Mouse (Mus musculus): Measurements from ENCODE around the gene Gm614. TPM values are rescaled to one million over a fixed set of nuclear protein-coding genes. Genes with fewer than 3 reads are reported as not detected.

Gm614 gene
- polyA plus RNA-seq, 1 experiment from 2014 or later = not detected

DNA sequence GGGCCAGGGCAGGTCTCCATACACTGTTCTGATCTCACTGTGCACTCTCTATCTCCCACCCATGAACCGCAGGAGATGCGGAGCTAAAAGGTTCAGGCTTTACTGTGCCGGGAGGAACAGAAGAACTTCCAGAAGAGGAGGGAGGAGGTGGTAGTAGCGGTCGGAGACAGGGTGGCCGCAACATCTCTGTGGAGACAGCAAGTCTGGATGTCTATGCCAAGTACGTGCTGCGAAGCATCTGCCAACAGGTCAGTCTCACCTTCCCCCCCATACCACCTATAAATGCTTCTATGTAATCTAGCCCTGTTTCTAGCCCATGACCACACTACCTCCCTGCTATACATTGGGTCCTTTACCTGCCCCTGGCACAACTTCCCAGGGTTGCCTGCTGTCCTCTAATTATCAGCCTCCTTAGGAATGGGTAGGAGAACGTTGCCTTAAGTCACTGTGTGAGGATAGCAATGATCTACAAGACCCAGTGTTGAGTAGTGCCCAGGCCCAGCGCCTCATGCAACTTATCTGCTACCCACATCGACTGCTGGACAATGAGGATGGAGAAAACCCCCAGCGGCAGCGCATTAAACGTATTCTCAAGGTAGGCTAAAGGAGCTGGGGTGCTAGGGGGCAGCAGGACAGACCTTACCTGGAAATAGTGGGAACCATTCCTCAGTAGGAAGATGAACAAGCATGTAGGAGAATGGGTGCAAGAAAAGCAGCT is 22.3 kb upstream of the Gm614 start:
- H3K27ac ChIP-seq (replicated peaks) = no peak overlapping the region
- no peaks in the 10 kb centered on the region for H3K27me3 ChIP-seq
- H3K4me2 ChIP-seq (replicated peaks) = no peak overlapping the region
- H3K36me3 ChIP-seq = peaks cover 70% of the 10 kb centered on the region
- ATAC-seq (ENCODE audit: insufficient number of reproducible peaks, low FRiP score, low TSS enrichment, low read depth) = no peak
- 91% methylated on average over 14 of the region's 14 CpGs for WGBS
- no peaks in the 10 kb centered on the region for H3K4me1 ChIP-seq
- no peaks in the 10 kb centered on the region for H3K9me3 ChIP-seq (replicated peaks)
- H3K9ac ChIP-seq = no peak overlapping the region
- no peak overlapping the region for H3K4me3 ChIP-seq (replicated peaks)

DNA sequence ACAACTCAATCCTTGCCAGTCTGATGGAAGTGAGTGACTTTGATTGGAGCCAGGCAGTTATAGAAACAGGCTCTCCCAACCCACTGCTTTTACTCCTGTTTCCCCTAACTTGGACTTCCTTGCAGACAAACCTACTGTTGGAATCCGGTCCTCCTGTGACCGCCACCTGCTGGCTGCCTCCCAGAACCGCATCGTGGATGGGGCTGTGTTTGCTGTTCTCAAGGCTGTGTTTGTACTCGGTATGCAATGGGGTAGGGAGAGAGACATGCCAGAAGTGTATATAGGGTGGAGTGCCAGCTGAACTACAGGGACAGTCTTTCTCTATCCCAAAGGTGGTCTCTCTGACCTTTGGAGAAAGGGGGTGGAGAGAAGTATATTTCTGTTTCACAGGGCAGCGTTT is 21.7 kb upstream of the Gm614 start:
- peaks cover 69% of the 10 kb centered on the region for H3K36me3 ChIP-seq
- no peaks in the 10 kb centered on the region for H3K27me3 ChIP-seq
- WGBS = 31% methylated on average over 6 of the region's 6 CpGs

DNA sequence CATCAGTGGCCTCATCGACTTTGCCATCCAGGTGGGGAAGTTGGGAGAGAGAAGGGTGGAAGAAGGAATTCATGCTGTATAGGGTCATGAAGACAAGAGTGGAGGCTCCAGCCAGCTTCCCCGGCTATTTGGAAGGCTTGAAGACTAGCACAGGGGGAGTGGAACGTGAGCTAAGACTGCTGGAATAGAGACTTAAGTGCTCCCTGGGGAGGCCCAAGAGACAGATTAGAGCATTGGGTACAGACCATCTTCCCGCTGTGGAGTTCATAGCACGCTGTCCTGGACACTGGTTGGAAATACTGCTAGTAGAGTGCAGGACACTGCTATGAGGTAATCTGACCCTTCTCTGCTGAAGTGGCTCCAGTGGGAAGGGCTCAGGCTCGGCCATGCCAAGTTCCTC is 19.0 kb upstream of the Gm614 start:
- Histone ChIP-seq H3K36me3 (peaks cover 57% of the 10 kb centered on the region), H3K27ac (replicated peaks) (no peak overlapping the region), H3K9ac (no peak overlapping the region), H3K9me3 (replicated peaks) (no peaks in the 10 kb centered on the region), H3K4me2 (replicated peaks) (no peak overlapping the region), H3K27me3 (no peaks in the 10 kb centered on the region), H3K4me3 (replicated peaks) (no peak overlapping the region), H3K4me1 (no peaks in the 10 kb centered on the region)
- WGBS = 68% methylated on average over 6 of the region's 6 CpGs
- ATAC-seq (ENCODE audit: insufficient number of reproducible peaks, low FRiP score, low TSS enrichment, low read depth) = no peak

More for the DNA sequence above, 21.7 kb upstream of the Gm614 start:
- no peak overlapping the region for H3K27ac ChIP-seq (replicated peaks)
- no peak overlapping the region for H3K9ac ChIP-seq
- H3K4me2 ChIP-seq (replicated peaks) = no peak overlapping the region
- H3K4me3 ChIP-seq (replicated peaks) = no peak overlapping the region
- H3K9me3 ChIP-seq (replicated peaks) = no peaks in the 10 kb centered on the region
- no peaks in the 10 kb centered on the region for H3K4me1 ChIP-seq
- ATAC-seq (ENCODE audit: insufficient number of reproducible peaks, low FRiP score, low TSS enrichment, low read depth) = no peak

DNA sequence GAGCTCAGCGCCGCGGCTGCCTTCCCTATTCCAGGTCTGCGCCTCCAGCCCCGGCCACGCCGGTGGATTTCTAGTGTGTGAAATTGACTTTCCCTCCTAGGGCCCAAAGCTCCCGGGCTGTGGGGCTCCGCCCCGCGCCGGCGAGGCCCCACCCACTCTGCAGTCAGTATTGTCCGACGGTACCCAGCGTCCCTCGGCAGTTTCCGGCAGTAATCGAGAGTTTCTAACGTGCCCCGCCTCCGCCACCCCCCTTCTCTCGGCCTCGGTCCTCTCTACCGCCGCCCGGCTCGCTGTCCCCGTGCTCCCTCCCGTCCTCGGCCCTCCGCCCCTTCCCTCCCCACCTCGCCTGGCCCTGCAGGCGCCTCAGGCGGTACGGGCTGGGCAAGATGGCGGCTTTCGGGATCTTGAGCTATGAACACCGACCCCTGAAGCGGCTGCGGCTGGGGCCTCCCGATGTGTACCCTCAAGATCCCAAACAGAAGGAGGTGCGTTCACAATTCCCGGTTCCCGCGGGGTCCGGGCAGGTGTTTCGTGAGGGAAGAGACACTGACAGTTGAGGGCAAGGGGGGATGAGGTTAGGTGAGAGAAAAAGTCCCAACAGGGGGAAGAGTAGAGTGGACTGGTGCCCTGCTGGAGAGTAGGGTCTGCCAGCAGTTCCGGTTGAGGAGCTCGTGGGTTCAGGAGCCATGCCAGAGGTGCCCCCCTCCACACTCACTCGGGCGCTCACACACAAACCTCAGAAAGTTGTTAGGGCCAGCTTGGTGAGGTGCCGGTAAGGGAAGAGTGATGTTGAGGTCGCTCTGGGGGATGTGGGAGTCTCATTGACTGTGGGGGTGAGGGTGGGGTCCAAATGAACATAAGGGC is 10.3 kb upstream of the Gm614 start, which contains the start of gene Med12:
TSS of gene Med12 (plus strand) at position 156 of the 864 bp plus-strand sequence.
- no peaks in the 10 kb centered on the region for H3K4me1 ChIP-seq
- ATAC-seq (ENCODE audit: insufficient number of reproducible peaks, low FRiP score, low TSS enrichment, low read depth) = peak; percentile 97
- peaks cover 12% of the 10 kb centered on the region; the same call in 1 of the 2 replicates for H3K36me3 ChIP-seq
- no peaks in the 10 kb centered on the region for H3K9me3 ChIP-seq (replicated peaks)
- 15% methylated on average over 54 of the region's 54 CpGs for WGBS
- H3K4me3 ChIP-seq (replicated peaks) = peak within 1 kb of the TSS; percentile 57
- H3K27ac ChIP-seq (replicated peaks) = peak within 1 kb of the TSS; percentile 78
- no peaks in the 10 kb centered on the region for H3K27me3 ChIP-seq
- peak within 1 kb of the TSS; percentile 51; the same call in 1 of the 2 replicates for H3K9ac ChIP-seq
- H3K4me2 ChIP-seq (replicated peaks) = peak within 1 kb of the TSS; percentile 47

DNA sequence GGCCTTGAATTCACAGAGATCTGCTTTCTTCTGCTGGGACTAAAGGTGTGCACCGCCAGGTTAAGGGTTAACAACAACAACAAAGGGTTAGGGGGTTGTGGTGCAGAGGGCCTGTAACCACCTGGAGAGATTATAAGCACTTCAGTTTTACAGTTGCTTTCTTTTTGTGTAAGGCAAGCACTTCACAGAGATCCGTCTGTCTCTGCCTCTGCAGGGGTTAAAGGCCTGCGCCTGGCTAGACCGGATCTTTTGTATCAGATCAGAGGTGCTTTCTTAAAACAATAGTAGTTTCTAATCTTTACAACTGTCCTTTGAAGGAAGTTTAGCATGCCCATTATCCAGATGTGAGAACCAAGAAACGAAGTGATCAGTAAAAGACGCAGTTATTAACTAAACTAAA is 9.6 kb upstream of the Gm614 start:
- no peak for ATAC-seq (ENCODE audit: insufficient number of reproducible peaks, low FRiP score, low TSS enrichment, low read depth)
- Histone ChIP-seq H3K4me1 (no peaks in the 10 kb centered on the region), H3K36me3 (peaks cover 9% of the 10 kb centered on the region; the same call in 1 of the 2 replicates), H3K27me3 (no peaks in the 10 kb centered on the region), H3K9me3 (replicated peaks) (no peaks in the 10 kb centered on the region), H3K27ac (replicated peaks) (no peak overlapping the region; the same call in none of the 2 replicates), H3K4me2 (replicated peaks) (peak overlapping the region; percentile 47), H3K9ac (no peak overlapping the region), H3K4me3 (replicated peaks) (peak overlapping the region; percentile 57)
- 23% methylated on average over 6 of the region's 6 CpGs for WGBS

DNA sequence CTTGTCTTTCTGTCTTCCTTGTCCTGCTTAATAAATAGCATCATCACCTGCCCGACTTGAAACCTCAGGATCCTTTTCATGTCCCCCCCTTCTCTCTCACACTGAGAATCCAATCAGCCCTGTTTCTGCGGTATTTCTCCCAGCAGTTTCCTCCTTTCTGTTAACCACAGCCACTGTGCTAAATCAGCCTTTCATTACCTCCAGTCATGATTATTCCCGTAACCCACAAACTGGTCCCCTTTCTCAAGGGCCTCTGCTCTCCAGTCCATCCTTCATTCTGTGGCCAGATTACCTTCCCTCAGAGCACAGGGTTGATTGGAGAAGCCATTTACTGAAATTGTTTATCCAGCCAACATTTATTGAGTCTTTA is 4.9 kb upstream of the Gm614 start, which contains the start of gene Gm20489:
TSS of gene Gm20489 (minus strand) at position 269 of the 370 bp plus-strand sequence.
- no peaks in the 10 kb centered on the region for H3K36me3 ChIP-seq
- no peak for ATAC-seq (ENCODE audit: insufficient number of reproducible peaks, low FRiP score, low TSS enrichment, low read depth)
- H3K4me2 ChIP-seq (replicated peaks) = no peak within 1 kb of the TSS
- H3K9ac ChIP-seq = no peak within 1 kb of the TSS
- WGBS = 43% methylated on average over 3 of the region's 3 CpGs
- no peaks in the 10 kb centered on the region for H3K27me3 ChIP-seq
- no peaks in the 10 kb centered on the region for H3K9me3 ChIP-seq (replicated peaks)
- no peaks in the 10 kb centered on the region for H3K4me1 ChIP-seq
- no peak within 1 kb of the TSS for H3K27ac ChIP-seq (replicated peaks)
- no peak within 1 kb of the TSS for H3K4me3 ChIP-seq (replicated peaks)

DNA sequence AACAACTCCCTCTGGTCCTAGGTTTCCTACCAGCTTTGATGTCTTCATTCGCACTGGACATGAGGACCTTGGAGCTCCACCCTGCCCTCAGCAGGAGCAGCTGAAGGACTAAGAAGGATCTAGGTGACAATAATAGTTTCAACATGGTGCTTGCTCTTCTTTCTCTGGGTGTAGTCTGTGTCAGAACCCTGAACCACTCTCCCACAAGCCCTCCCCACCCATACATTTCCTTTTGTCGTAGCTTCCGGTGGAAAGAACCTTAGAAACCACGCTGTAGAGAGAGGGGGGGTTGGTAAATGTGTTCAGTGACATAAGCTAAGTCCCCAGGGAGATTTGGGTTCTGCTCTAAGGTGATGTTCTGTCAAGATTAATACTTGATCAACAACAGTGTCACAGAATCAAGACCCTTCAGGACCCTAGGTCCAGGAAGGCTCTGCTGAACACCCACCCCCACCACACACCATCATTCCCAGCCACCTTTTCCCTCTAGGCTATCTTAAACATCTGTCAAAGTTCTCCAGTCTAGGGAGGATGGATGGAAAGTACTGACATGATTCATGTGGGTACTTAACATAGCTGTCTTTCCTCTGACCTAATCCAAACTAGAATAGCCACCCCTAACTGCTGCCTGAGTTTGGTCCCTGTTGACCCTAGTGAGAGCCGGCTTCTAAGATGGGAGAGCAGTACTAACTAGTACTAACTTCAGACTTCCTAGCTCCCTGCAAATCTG is 4.4 kb upstream of the Gm614 start, which contains the start of gene Il2rg:
TSS of gene Il2rg (minus strand) at position 231 of the 730 bp plus-strand sequence.
- ATAC-seq (ENCODE audit: insufficient number of reproducible peaks, low FRiP score, low TSS enrichment, low read depth) = no peak
- WGBS = 63% methylated on average over 5 of the region's 5 CpGs
- no peaks in the 10 kb centered on the region for H3K36me3 ChIP-seq
- no peaks in the 10 kb centered on the region for H3K4me1 ChIP-seq
- no peak within 1 kb of the TSS for H3K4me3 ChIP-seq (replicated peaks)
- no peak within 1 kb of the TSS for H3K27ac ChIP-seq (replicated peaks)
- no peaks in the 10 kb centered on the region for H3K9me3 ChIP-seq (replicated peaks)
- no peak within 1 kb of the TSS for H3K4me2 ChIP-seq (replicated peaks)
- no peak within 1 kb of the TSS for H3K9ac ChIP-seq
- no peaks in the 10 kb centered on the region for H3K27me3 ChIP-seq

DNA sequence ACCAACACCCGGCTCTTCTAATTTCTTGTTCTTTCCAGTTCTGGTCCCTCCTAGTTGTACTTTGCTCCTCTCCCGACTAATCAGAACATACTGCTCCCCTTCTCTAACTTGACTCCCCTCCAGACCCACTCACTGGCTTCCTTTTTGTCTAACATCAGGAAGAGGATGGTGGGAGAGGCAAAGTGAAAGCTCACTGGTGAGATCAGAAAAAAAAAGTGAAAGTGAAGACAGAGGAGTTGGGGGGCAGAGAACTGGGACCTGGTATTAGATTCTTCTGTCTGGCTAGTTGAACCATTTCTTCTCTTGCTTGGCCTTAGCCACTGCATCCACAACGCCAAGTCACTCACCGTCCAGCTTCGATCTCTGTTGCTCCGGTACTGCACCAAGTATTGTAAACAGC is 2.8 kb upstream of the Gm614 start:
- Histone ChIP-seq H3K9ac (no peak overlapping the region), H3K27ac (replicated peaks) (no peak overlapping the region), H3K4me3 (replicated peaks) (no peak overlapping the region), H3K4me1 (no peaks in the 10 kb centered on the region), H3K4me2 (replicated peaks) (no peak overlapping the region), H3K27me3 (no peaks in the 10 kb centered on the region), H3K36me3 (no peaks in the 10 kb centered on the region), H3K9me3 (replicated peaks) (no peaks in the 10 kb centered on the region)
- 93% methylated on average over 6 of the region's 6 CpGs for WGBS
- no peak for ATAC-seq (ENCODE audit: insufficient number of reproducible peaks, low FRiP score, low TSS enrichment, low read depth)

DNA sequence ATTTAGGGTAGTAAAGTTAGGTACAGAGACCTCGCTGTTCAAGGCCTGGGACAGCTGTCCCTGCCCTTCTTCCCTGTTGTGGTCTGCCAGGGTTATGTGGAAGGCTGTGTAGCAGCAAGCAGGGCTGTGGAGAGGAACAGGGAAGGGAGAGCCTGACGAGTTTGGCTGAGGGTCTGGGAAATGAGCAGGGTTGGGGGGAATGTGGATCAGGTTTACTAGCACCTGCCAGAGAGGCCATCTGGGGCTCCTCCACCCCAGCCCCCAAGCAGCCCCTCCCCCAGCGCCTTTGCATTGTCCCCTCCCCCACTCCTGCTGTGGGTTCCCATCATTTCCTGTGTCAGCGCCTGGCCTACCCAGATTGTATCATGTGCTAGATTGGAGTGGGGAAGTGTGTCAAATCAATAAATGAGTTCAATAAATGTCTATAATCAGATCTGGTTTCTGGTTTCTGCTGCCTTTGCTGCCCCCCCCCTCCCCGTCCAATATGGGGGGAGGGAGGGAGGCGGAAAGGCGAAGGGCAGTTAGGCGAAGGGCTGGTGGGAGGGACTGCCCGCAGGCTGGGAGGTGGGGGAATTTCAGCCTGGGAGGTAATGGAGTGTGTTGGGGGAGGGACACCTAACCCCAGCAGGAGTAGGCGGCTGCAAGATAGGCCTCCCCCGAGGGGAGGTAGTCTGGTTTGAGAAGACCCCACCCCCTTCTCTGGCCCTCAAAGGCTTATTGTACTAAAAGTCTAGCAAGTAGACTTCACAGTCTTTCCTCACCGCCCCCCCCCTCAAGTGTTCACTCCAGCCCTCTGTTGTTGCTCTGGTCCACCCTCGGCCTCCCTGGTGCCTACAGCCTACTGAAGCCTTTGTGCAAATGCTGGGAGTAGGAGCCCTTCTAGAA is 3.1 kb downstream of the Gm614 start:
- H3K9me3 ChIP-seq (replicated peaks) = no peaks in the 10 kb centered on the region
- no peak overlapping the region for H3K9ac ChIP-seq
- H3K4me3 ChIP-seq (replicated peaks) = no peak overlapping the region
- peak; percentile 79 for ATAC-seq (ENCODE audit: insufficient number of reproducible peaks, low FRiP score, low TSS enrichment, low read depth)
- no peaks in the 10 kb centered on the region for H3K27me3 ChIP-seq
- peaks cover under 1% of the 10 kb centered on the region; the same call in 1 of the 2 replicates for H3K4me1 ChIP-seq
- peaks cover 5% of the 10 kb centered on the region; the same call in 1 of the 2 replicates for H3K36me3 ChIP-seq
- no peak overlapping the region for H3K4me2 ChIP-seq (replicated peaks)
- H3K27ac ChIP-seq (replicated peaks) = peak overlapping the region; percentile 28
- 24% methylated on average over 13 of the region's 13 CpGs for WGBS

DNA sequence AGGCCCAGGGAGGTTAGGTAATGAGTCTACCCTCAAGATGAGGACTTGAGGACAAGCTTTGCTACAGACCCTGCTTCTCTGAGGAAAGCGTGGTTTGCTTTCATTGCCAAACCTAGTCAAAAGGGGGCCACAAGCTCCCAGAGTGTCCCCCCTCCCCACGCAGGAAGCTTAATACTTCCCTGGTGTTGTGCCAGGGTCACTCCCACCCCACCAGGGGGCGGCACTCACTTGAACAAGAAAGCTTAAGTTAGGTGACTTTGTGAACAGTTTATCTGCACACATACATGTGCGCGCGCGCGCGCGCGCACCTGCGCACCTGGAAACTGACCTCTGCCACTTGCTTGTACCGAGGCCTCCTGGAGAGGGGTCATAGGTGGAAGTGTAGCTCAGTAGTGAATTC is 7.2 kb downstream of the Gm614 start:
- Histone ChIP-seq H3K4me3 (replicated peaks) (0 out of 2 replicates have a peak overlapping the region, but pooled peaks have one; percentile 53), H3K4me2 (replicated peaks) (peak overlapping the region; percentile 54), H3K27ac (replicated peaks) (no peak overlapping the region), H3K36me3 (peaks cover 5% of the 10 kb centered on the region; the same call in 1 of the 2 replicates), H3K9ac (no peak overlapping the region), H3K4me1 (peaks cover 3% of the 10 kb centered on the region; the same call in 1 of the 2 replicates), H3K27me3 (no peaks in the 10 kb centered on the region), H3K9me3 (replicated peaks) (no peaks in the 10 kb centered on the region)
- ATAC-seq (ENCODE audit: insufficient number of reproducible peaks, low FRiP score, low TSS enrichment, low read depth) = no peak
- WGBS = 80% methylated on average over 13 of the region's 13 CpGs

Data from embryonic facial prominence, embryonic 15.5 days (tissue).